Mouse (Mus musculus) embryonic fibroblast, embryonic 13.5 days (primary cell): ENCODE data around the gene Syn2.

ENCODE experiments used
- CTCF ChIP-seq: IDR thresholded peaks from 2 replicates; pipeline ENCODE4 v1.5.1; 2011; ENCODE audit warnings: mild to moderate bottlenecking, control low read depth, low read length, moderate library complexity, borderline replicate concordance; ENCODE audit not compliant: insufficient read depth
- POLR2A ChIP-seq: IDR thresholded peaks from 2 replicates; pipeline ENCODE4 v1.6.1; 2011; ENCODE audit warnings: low read depth, mild to moderate bottlenecking, control low read depth, low read length, moderate library complexity

- TF ChIP-seq POLR2A (no peak), CTCF (no peak)
Observed at GRCm38 (mm10) chr6:115245500-115246058, 110.9 kb downstream of the Syn2 start.
